Mouse (Mus musculus): ENCODE measurements at regions not wholly inside any gene's neighbourhood (a gene's known extent, or its start where the extent isn't known, plus 50 kb on each side); places are given as distances from the start of the nearest gene placed in this dataset.

GRCm38 (mm10) chr4:12230731-12231130 lies 58.9 kb upstream of the Fam92a start:
- Histone ChIP-seq H3K27ac (ENCODE audit: low read depth, low read length) (no peak overlapping the region), H3K27me3 (ENCODE audit: control insufficient read depth, insufficient read depth, low read length) (no peaks in the 10 kb centered on the region), H3K4me2 (ENCODE audit: low read depth, low read length, severe bottlenecking) (no peak overlapping the region), H3K36me3 (ENCODE audit: control insufficient read depth, insufficient read depth, low read length) (no peaks in the 10 kb centered on the region), H3K9me3 (ENCODE audit: control insufficient read depth, low read length) (no peaks in the 10 kb centered on the region), H3K9ac (ENCODE audit: low read length) (no peak overlapping the region), H3K4me1 (replicated peaks; ENCODE audit: control insufficient read depth, insufficient read depth, low read length) (no peaks in the 10 kb centered on the region), H3K4me3 (ENCODE audit: low read depth, low read length) (no peak overlapping the region)
- ATAC-seq (replicated peaks; ENCODE audit: low FRiP score) (no peak), DNase-seq (ENCODE audit: low spot score) (no peak)
- WGBS: 74% methylated on average over 1 of the region's 1 CpGs

All from forebrain, embryonic 11.5 days (tissue).